Mouse (Mus musculus): ENCODE data around the gene Bnc1.

Bnc1 gene

DNA sequence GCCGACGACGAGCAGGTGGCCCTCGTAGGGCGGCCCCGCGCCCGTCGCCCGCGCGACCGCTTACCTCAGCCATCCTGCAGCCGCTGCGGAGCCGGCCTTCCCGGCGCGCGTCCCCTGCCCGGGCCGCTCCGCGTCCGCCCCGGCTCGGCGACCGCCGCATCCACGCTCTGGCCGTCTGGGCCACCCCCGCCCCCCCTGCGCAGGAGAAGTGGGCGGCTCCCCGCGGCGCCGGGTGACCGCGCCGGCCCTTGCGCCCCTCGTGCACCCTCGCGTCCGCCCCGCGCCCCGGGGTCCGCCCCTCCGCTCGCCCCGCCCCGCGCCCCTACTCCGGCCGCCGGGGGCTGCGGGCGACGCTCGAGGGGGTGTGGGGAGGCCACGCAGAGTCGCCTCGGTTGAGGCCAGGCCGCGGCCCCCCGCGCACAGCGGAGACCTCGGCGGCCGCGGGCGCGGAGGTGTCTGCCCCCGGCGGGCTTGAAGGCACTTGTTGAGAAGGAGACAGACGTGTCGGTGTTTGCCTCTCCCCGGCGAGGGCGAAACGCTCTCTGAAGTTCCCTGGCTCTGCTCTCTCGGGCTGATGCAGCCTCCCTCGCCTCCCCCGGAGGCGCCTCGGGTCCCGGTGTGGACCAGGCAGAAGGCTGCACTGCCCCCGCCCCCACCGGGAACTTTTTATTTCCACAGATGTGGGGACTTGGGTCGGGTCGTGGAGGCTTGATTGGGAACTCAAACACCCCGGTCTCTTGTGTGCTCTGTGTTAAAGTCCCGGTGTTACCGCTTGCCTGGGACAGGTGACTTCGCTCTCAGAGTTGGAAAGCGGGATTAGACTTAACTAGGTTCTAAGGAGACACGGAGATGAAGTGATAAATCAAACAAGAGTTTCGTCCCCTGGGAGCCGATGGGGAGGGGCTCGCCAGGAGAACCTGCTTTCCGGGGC is at the start of gene Bnc1:
TSS of gene Bnc1 (minus strand) at position 162 of the 931 bp plus-strand sequence.
- DNase-seq (ENCODE audit: low spot score in 2 of 2): no peak

DNA sequence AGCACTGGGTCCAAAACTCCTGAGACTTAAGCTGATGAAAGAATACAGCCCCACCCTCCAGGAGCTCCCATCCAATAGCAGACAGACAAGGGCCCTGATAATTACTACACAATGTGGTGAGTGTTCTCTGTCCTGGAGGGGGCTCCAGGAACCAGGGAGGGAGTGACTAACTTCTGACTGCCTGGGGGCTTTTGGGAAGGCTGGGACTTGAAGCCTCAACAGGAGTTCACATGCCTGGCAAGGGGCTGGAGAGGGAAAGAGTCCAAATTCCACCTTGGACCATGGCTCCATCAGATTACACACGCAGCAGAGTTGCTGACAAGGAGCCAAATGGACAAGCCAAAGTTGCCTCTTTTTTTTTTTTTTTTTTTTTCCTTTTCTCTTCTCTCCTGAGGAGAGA is 41.3 kb upstream of the Bnc1 start:
- no peak for DNase-seq (ENCODE audit: low spot score in 2 of 2)

DNA sequence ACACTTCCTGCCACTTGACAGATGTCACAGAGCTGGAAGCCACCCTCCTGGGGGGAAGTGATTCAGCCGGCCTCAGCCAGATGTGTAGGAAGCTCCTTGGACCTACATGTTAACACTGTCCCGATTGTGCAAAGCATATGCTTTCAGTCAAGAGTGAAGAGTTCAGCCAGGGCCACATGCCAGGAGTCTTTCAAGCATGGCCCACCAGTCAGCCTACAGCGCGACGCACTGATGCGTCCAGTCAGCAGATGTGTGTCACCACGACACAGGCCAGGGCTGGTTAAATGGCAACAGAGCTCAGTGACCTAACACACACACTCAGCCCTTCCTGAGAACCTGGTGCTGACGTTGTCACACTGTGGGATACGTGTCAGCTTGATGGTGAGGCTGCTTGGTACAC is 37.6 kb upstream of the Bnc1 start:
- DNase-seq (ENCODE audit: low spot score in 2 of 2): no peak

DNA sequence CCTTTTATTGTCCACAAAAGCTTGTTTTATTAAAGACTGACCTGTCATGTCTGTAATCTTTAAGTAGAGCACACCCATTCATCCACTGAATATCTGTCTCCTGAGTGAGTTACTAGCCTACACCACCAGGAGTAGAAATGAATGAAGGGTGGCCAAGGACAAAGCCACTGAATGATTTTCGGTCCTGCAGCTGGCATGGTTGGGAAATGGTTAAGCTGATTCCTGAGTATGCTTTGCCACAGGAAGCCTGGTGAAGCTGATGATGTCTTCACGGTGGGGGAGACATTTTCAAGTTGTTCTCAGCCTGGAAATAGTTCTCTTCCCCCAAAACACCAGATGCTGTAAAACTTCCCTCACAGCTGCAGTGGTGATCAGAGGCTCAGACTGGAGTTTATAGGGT is 33.7 kb upstream of the Bnc1 start:
- DNase-seq (ENCODE audit: low spot score in 2 of 2): no peak

DNA sequence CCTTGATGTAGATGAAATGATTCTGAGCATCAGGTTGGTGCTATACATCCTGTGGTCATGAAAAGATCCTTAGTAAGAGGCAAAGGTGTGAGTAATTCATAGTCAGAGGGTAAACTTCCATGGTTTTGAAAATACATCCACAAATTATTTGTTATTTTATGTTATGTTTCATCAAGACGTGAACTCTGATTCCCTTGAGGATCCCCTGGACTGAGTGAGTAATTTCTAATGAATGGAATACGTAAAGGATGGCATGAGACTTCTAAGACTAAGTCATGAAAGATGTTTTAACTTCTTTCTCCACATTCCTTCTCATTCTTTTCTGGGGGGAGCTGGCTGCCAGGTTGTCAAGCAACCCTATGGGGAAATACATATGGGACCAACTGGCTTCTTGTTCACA is 31.6 kb upstream of the Bnc1 start:
- DNase-seq (ENCODE audit: low spot score in 2 of 2): no peak

DNA sequence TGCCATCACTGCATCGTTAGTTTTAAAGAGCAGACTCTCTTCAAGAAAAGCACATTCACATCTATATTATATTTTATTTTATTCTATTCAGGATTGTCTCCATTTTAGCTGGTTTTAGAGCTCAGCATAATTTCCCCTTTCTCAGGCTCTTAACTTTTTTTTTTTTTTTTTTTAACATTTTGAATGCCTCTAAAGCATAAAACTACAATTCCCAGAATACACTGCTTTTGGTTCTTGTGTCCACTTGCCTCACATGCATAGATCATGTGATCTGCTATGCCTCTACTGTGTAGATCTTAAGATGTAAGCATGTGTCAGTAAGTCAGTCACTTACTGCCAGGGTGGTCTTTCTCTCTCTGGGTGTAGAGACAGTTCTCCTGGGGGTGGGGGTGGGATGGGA is 30.3 kb upstream of the Bnc1 start:
- DNase-seq (ENCODE audit: low spot score in 2 of 2): no peak

DNA sequence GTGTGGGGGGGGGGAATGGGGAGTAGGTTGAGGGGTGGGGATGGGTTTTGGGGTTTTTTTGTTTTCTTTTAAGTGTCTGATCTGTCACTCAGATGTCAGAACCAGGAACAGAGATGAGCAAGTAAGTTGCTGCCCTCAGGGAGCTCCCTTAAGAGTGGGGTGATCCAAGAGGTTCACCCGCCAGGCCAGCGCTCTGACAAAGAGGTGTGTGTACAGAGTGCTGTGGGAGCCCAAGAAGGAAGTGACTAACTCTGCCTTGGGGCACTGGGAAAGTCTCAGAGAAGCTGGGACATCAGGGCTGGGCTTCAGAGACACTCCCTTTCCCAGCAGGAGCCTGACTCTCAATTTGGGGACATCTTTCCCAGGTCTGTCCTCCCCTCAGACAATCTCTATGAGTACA is 25.9 kb upstream of the Bnc1 start:
- no peak for DNase-seq (ENCODE audit: low spot score in 2 of 2)

DNA sequence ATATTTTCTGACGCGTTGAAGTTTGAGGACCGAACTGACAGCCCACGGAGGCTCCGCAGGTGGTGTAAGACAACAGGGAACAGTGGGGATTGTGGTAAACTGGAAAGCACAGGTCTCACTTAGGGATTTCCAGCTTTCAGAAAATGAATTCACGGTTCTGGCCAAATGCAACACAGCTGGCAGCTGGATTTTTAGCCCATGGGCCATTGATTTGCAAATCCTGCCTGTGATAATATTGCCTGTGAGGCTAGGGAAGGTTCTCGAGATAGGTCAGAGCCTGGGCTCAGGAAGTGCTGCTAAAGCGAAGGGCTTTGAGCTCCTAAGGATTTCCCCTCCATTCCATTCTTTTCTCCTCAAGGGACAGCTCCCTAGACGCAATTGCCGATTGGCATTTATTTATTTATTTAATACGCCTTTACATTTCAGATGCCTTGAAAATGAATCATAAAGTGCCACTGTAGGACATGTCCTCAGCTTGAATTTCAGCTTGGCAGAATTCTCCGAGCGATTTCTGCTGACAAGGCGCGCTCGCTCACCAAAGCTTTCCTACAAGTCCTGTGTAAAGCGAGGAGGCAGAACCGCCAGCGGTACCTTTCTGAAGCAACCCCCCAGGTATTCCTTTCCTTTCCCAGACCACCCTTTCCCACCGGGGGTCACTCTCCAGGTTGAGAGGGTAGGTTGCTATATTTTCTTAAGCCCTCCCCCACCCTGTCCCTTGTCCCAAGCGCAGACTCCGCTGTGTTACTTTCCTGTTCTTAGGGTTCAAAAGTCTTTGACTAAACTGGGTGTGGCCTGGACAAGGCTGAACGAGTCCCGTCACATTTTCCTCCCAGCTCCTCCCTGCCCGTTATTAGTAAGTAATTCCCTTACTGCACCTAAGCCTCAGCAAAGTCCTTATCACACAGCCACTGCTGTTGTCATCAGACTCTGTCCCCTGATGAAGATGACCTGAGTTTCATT is 24.9 kb upstream of the Bnc1 start:
- DNase-seq (ENCODE audit: low spot score in 2 of 2): no peak

DNA sequence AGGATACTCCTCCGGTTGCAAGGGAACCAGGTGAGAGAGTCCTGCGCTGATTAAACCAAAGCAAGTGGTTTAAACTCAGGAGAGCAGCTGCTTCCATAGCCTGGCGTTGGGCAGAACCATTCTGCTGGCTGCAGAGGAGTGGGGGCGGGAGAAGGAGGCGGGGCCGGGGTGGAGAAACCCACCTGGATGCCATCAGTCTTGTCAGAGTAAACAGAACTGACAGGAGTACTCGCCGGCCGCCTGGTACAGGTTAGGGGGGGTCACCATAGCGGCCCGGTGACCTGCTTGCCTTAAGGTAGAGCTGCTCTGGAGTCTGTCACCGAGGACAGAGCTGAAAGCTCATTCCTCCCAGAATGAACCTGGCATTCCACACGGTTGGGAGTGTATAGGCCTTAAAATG is 20.4 kb upstream of the Bnc1 start:
- no peak for DNase-seq (ENCODE audit: low spot score in 2 of 2)

DNA sequence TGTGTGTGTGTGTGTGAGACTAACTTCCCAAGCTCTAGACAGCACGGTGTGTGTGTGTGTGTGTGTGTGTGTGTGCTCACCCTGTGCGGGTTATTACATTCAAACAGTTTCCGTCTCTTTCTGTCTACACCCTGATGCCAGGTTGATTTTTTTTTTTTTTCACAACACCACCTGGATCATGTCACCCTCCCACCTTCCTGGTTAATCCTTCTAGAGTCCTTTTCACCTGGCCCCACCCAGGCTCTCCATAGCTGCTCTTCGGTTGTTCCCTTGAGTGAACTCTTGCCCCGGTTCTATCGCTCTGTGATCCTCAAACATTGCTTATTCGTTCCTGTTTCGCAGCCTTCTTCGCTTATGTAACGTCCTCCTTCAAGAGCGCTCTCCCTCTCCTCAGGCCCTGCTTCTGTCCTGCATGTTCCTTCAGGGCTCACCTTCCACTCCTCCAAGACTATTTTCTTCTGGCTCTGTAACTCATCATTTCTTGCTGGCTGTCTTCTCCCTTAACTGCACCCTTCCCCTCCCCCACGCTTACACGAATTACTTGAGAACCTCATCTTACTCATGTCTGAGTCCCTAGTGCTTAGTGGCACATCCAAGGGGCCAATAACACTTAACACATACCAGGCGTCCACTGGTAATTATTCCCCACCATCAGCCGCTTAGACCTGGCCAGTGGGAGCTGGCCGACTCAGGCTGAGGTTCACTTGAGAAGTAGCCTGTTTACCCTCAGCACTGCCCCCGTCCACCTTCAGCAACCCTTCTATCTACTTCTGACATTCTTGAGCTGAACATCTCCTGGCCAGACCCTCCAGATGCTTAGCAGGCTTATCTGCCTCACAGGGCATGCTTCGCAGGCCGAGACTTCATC is 19.7 kb upstream of the Bnc1 start:
- DNase-seq (ENCODE audit: low spot score in 2 of 2): no peak

DNA sequence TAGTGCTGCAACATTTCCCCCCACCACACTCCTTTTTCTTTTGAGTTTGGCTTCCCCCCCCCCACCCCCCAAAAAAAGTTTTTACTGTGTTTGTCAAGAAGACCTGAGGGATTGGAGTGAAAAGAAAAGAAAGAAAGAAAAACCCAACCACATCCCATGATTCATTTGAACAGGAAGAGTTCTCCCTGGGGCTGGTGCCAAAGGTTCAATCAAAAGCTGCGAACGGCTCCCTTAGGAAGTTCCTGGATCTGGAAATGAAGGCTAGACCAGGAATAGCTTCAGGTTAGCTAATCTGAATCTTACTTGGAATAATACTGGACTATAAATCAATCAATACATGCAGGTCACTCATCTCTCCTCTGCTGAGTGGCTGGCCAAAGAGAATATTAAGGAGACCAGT is 15.1 kb upstream of the Bnc1 start:
- DNase-seq (ENCODE audit: low spot score in 2 of 2): no peak

DNA sequence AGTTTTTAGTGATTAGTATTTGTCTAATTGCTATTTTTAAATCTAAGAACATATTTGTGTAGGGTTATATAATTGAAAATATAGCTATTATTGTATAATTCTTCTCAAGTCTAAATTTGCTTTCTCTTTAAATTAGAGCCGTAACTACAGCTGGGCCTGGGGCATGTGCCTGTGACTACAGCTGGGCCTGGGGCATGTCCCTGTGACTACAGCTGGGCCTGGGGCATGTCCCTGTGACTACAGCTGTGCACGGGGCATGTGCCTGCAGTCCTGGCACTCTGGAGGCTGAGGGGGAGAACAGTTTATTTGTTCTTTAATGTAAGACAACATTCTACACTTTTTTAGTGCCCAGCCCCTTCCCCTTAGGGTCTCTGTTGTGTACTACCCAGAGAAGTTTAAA is 12.1 kb upstream of the Bnc1 start:
- DNase-seq (ENCODE audit: low spot score in 2 of 2): no peak

DNA sequence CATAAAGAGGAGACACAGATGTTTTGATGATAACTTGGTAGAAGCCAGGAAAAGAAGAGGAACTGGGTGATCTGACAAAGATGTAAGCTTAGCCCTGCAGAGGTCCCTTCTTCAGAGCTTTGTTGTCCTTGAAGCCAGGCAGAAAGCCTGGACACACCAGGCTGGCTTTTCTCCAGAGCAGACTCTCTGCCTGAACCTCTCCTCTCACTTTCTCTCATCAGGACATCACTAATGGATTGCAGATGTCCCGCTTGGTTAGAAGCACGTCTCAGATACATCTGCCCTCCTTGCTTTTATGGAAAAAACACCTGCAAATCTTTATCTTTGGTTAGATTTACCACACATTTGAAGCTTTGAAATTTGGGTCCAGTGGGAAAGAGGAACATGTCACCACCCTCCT is 7.7 kb upstream of the Bnc1 start:
- DNase-seq (ENCODE audit: low spot score in 2 of 2): no peak

DNA sequence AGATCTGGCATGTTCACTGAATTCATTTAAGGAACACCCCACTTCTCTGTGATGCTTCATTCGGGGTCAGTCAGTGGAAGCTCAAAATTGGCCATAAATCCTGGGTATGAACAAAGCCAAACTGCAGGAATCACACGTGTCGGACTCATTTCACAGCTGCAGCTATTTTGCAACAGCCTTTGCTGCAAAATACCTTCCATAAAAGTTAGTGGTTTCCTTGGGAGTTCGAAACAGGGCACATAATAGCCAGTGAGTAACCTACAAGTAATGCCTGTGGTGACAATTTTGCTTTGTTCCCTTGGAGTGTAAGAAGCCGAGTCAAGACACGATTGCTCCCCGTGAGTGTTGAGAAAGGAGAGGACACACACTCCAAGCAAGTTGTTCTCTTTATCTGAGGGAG is 7.3 kb upstream of the Bnc1 start:
- DNase-seq (ENCODE audit: low spot score in 2 of 2): no peak

DNA sequence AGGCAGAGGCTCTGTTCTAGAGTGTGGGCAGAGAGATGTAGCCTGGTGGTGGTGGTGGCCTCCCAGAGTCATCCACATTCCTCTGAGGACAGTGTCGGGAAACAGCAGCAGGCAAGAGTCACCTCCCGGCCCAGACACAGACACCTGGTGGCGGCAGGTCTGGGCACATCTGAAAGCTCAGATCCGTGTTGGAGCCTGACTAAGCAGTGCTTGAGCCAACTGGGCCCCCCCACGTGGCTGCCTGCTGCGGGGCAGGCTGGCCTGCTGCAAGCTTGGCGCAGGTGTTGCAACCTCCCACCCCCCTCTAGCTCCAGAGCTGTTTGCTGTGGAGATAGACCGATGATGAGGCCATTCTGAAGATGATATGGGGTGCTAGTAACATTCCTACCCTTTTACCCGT is 3.9 kb upstream of the Bnc1 start:
- no peak for DNase-seq (ENCODE audit: low spot score in 2 of 2)

DNA sequence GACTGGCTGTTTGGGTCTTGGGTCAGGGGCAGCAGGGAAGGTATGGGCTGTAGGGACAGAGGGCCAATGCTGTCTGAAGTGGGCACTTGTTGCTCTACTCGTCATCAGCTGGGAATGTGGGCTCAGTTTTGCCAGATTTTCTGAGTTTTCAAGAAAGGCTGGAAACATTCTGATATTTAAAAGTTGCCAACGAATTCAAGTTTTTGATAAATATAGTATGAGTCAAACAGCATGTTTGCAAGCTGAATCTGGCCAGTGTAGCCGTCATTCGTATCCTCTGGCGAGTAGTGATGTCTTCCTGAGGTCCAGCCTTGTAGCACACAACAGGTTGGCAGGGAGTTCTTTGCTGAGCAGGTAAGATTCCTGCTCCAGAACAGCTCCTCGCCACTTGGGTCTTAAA is 3.0 kb upstream of the Bnc1 start:
- no peak for DNase-seq (ENCODE audit: low spot score in 2 of 2)

DNA sequence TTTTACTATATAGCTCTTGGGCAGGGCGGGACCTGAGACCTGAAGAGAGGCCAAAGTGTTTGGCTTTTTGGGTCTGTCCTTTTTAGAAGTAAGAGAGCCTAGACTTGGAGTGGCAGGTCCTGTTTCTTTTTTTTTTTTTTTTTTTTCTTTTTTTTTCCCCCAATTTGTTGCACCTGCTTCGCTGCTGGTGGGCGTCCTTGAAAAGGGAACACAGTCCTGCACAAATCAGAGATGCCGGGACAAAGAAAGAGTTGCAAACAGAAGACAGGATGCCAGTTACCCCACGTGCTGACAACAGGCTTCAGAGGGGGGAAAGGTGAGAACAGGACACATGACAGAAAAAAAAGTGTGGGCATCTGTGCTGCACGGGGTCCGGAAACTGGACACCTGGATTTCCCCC is 1.0 kb upstream of the Bnc1 start:
- no peak for DNase-seq (ENCODE audit: low spot score in 2 of 2)

DNA sequence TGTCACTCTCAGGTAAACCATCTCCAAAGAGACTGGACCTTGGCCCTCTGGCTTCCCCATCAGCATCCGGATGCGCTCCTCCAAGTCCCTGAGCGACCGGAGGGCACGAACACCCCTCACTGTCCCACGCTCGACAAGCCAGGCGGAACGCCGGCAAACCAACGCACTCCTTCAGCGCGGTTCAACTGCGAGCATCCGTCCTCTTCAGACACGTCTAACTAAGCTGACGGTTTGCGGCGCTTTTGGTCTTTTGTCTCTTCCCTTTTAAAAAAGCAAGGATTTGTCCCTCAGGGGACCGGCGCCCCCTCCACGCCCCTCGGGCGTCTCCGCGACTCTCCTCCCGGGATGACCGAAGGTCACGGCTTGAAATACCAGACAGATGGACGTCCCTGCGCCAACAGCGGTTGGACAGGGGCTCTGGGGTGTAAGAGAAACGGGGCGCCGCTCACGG is 456 bp downstream of the Bnc1 start:
- no peak for DNase-seq (ENCODE audit: low spot score in 2 of 2)

DNA sequence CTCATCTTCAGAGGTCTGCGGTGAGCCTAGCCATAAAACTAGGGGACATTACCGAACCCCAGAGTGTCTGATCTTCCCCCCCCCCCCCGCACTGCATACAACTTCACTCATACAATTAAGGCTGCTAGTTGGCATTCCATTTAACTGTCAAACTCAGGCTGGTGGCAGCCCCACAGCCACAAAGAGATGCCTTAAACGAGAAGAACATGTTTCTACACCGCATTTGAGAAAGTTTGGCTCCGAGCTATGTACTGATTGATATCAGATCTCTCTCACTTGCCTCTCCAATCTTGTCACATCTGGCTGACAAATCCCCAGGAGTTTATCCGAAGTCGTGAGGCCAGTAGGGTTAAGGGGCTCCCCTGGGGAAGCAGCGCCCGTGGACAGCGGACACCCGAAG is 976 bp downstream of the Bnc1 start:
- DNase-seq (ENCODE audit: low spot score in 2 of 2): no peak

DNA sequence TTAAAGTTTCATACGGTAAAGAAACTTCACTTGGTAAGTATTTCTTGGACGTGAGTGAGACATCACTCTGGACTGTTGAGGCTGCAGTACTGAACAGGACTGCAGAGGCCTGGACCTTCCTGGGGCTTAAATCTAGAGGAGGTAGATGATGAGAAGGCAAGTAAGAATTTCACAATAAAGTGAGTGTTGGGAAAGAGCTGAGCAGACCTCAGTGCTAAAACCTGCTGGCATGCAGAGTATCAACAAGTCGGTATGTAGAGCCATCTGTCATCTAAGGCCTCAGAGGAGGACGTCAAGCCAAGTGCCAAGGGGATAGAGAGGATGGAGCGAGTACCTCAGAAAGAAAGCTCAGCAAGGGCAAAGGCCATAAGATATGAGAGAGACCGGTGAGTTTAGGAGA is 8.4 kb downstream of the Bnc1 start:
- no peak for DNase-seq (ENCODE audit: low spot score in 2 of 2)

DNA sequence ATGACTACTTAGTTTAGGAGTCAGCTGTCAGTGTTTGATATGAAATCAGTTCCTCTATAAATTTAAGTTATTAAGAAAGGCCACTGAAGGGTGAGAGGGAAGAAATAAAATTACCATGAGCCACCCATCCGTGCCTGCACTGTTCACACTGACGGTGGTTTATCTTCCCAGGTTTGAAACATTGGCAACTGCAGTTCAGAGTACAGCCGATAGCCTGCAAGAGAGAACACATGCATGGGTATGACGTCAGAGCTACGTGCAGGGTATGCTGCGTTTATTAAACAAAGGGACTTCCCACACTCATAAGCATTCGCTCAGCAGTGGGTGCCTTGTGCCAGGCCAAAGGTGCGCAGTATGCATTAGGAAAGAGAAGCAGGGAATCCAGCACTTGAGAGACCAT is 13.8 kb downstream of the Bnc1 start:
- DNase-seq (ENCODE audit: low spot score in 2 of 2): no peak

DNA sequence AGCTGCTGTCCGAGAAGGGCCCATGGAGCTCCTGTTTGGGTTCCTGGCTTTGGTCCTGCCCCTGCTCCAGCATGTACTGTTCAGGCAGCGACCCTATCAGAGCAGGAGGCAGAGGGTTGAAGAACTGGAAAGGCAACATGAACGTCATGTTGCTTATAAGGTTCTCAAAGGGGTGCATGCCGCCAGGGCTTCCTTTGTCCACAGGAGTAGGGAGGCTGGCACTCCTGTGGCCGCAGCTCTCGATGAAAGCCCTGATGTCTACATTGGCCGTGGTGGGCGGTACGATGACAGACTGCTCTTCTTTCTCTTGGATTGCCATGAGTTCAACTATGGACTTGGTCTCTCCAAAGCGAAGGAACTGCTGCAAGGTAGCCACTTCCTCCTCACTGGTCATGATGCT is 17.5 kb downstream of the Bnc1 start:
- DNase-seq (ENCODE audit: low spot score in 2 of 2): no peak
